Mouse (Mus musculus) frontal cortex, postnatal 36 days (tissue): ENCODE measurements around the gene Panx1.

ENCODE experiments used
- DNase-seq, 2 experiments: peaks; one replicate each; pipeline ENCODE4 v3.0.0; 2022; ENCODE audit warnings: low spot score in 2 of 2

Gene Panx1

GRCm38 (mm10) chr9:15045084-15045669 is at the start of gene Panx1:
Gene Panx1, minus strand, starts transcription at chr9:15045478.
- DNase-seq = peak; percentile 59 to 60

- peak; percentile 9 to 24 for DNase-seq
These were observed 23.5 kb upstream of the Panx1 start for GRCm38 (mm10) chr9:15068686-15069295.

- peak in 1 of 2 experiments; percentile 19 for DNase-seq
These were observed 22.9 kb upstream of the Panx1 start for GRCm38 (mm10) chr9:15067995-15068685.

- DNase-seq = no peak
These were observed 18.9 kb upstream of the Panx1 start for GRCm38 (mm10) chr9:15064176-15064575.

GRCm38 (mm10) chr9:15060847-15061246 is 15.6 kb upstream of the Panx1 start:
- DNase-seq = no peak

- no peak for DNase-seq
These were observed 14.7 kb upstream of the Panx1 start for GRCm38 (mm10) chr9:15060026-15060425.

- no peak for DNase-seq
These were observed 462 bp upstream of the Panx1 start for GRCm38 (mm10) chr9:15045740-15046139.

- peak in 1 of 2 experiments; percentile 28 for DNase-seq
These were observed 741 bp downstream of the Panx1 start for GRCm38 (mm10) chr9:15044391-15045083.

GRCm38 (mm10) chr9:15041556-15041955 is 3.7 kb downstream of the Panx1 start:
- DNase-seq = no peak

- no peak for DNase-seq
These were observed 5.4 kb downstream of the Panx1 start for GRCm38 (mm10) chr9:15039848-15040247.

- DNase-seq = no peak
These were observed 7.6 kb downstream of the Panx1 start for GRCm38 (mm10) chr9:15037704-15038103.

GRCm38 (mm10) chr9:15037237-15037636 is 8.0 kb downstream of the Panx1 start:
- no peak for DNase-seq

- no peak for DNase-seq
These were observed 8.5 kb downstream of the Panx1 start for GRCm38 (mm10) chr9:15036807-15037206.

GRCm38 (mm10) chr9:15036405-15036804 is 8.9 kb downstream of the Panx1 start:
- no peak for DNase-seq

GRCm38 (mm10) chr9:15035979-15036378 is 9.3 kb downstream of the Panx1 start:
- DNase-seq = no peak

- no peak for DNase-seq
These were observed 10.6 kb downstream of the Panx1 start for GRCm38 (mm10) chr9:15034546-15035273.

GRCm38 (mm10) chr9:15033568-15034160 is 11.6 kb downstream of the Panx1 start:
- peak in 1 of 2 experiments; percentile 34 for DNase-seq

GRCm38 (mm10) chr9:15032797-15033196 is 12.5 kb downstream of the Panx1 start:
- no peak for DNase-seq

- peak in 1 of 2 experiments; percentile 42 for DNase-seq
These were observed 14.5 kb downstream of the Panx1 start for GRCm38 (mm10) chr9:15030771-15031170.

- DNase-seq = peak in 1 of 2 experiments; percentile 34
These were observed 16.1 kb downstream of the Panx1 start for GRCm38 (mm10) chr9:15029025-15029727.

GRCm38 (mm10) chr9:15027725-15028124 is 17.6 kb downstream of the Panx1 start:
- DNase-seq = no peak
